Mouse (Mus musculus) liver, adult 2 months (tissue): ENCODE data around the gene Ankrd50. TPM values are rescaled to one million over a fixed set of nuclear protein-coding genes. Genes with fewer than 3 reads are reported as not detected.

Experiments used
- DNase-seq: peaks from one replicate; pipeline ENCODE4 v3.0.0-alpha.2; 2011; ENCODE audit warnings: low read depth, low spot score; ENCODE audit errors: extremely low read depth
- H3K27ac ChIP-seq: fragments of 200-500 bp; replicated peaks from 2 replicates; pipeline ENCODE4 v1.5.1; 2012; ENCODE audit warnings: low read depth, mild to moderate bottlenecking, control low read depth, inconsistent platforms, low read length; ENCODE audit not compliant: insufficient read depth
- H3K27me3 ChIP-seq: fragments of 200-500 bp; 2 replicates; pipeline ENCODE4 v1.6.1; 2012; ENCODE audit warnings: mild to moderate bottlenecking, moderate library complexity, low read length, inconsistent platforms; ENCODE audit not compliant: control insufficient read depth, insufficient read depth
- H3K36me3 ChIP-seq: fragments of 200-500 bp; 2 replicates; pipeline ENCODE4 v1.6.1; 2012; ENCODE audit warnings: low read length, inconsistent platforms; ENCODE audit not compliant: control insufficient read depth, insufficient read depth
- H3K4me1 ChIP-seq: fragments of 200-500 bp; 2 replicates; pipeline ENCODE4 v1.6.1; 2011; ENCODE audit warnings: low read length; ENCODE audit not compliant: control insufficient read depth, insufficient read depth
- H3K4me3 ChIP-seq: fragments of 200-500 bp; 2 replicates; pipeline ENCODE4 v1.5.1; 2011; ENCODE audit warnings: low read depth, mild to moderate bottlenecking, control low read depth, low read length, moderate library complexity; ENCODE audit not compliant: insufficient read depth
- H3K79me2 ChIP-seq: fragments of 200-500 bp; 2 replicates; pipeline ENCODE4 v1.6.1; 2012; ENCODE audit warnings: inconsistent platforms, mild to moderate bottlenecking, low read length, moderate library complexity; ENCODE audit not compliant: control insufficient read depth, insufficient read depth
- H3K9ac ChIP-seq: fragments of 200-500 bp; 2 replicates; pipeline ENCODE4 v1.6.1; 2012; ENCODE audit warnings: low read depth, mild to moderate bottlenecking, control low read depth, inconsistent platforms, low read length
- CTCF ChIP-seq: fragments of 200-500 bp; IDR thresholded peaks from 2 replicates; pipeline ENCODE4 v1.5.1; 2011; ENCODE audit warnings: low read depth, low read length, control low read depth
- POLR2A ChIP-seq: fragments of 200-500 bp; IDR thresholded peaks from 2 replicates; pipeline ENCODE4 v1.6.1; 2011; ENCODE audit warnings: low read length, control low read depth; ENCODE audit not compliant: insufficient read depth; ENCODE audit errors: extremely low read depth
- WGBS: fragments of 180-500 bp; shearing (Covaris S2); methylation state at CpG from one replicate; pipeline ENCODE4 v1.1.7; 2018; 5-methylcytosine and 5-hydroxymethylcytosine counted together
- polyA plus RNA-seq: library from polyadenylated mRNA; depleted of rRNA; stranded (reverse); fragments of >200 nt; gene quantifications from 2 replicates; pipeline ENCODE4 v1.2.3, GENCODE M21; 2012
- total RNA-seq: library from RNA; depleted of rRNA; stranded (reverse); fragments of >200 nt; gene quantifications from 2 replicates; pipeline ENCODE4 v1.2.3, GENCODE M21; 2014

Gene Ankrd50
- total and polyA plus RNA-seq, 2 experiments = 4.8 to 5.4 TPM

DNA sequence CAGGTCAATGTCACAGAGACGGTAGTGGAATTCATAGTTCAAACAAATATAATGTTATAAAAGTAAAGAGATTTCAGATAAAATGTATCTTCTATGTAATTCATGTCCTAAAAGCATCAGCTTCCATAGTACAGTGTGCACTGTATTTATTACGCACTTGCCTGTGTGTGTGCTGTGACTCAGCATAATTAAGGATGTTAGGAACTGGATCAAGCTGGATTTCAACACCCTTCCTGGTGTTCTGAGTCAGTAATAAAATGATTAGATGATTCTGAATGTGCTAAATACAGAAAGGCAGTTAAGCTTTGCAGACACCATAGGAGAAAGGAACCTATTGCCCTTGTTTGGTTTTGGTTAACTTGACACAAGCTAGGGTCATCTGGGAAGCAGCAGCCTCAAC, 21.5 kb downstream of the Ankrd50 start:
- peaks cover 19% of the 10 kb centered on the region for H3K36me3 ChIP-seq
- no peak for DNase-seq
- H3K79me2 ChIP-seq = peaks cover 3% of the 10 kb centered on the region; the same call in 1 of the 2 replicates
- WGBS = 87% methylated on average over 2 of the region's 2 CpGs
- H3K4me1 ChIP-seq = no peaks in the 10 kb centered on the region; the same call in 1 of the 2 replicates
- H3K9ac ChIP-seq = no peak overlapping the region
- H3K27ac ChIP-seq = no peak overlapping the region
- H3K4me3 ChIP-seq = no peak overlapping the region
- no peak for TF ChIP-seq CTCF
- no peak for TF ChIP-seq POLR2A
- no peaks in the 10 kb centered on the region for H3K27me3 ChIP-seq

DNA sequence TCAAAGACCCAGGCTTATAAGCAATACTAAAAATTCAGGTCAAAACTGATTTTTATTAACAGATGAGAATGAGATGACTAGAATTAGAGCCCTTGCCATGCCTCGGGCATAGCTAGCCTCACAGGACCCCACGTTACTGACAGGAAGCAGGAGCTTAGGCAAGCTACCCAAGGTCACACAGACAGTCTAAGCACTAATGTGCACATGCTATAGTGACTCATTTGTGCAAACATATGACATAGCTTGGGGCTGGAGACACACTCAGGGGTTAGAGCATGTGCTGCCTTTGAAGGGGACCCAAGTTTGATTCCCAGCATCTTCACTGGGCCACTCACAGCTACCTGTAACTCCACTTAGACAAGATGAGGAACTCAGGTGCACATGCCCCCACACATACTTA, 22.9 kb downstream of the Ankrd50 start:
- H3K36me3 ChIP-seq = peaks cover 28% of the 10 kb centered on the region
- H3K9ac ChIP-seq = no peak overlapping the region
- no peaks in the 10 kb centered on the region for H3K27me3 ChIP-seq
- 72% methylated on average over 2 of the region's 2 CpGs for WGBS
- no peak overlapping the region for H3K27ac ChIP-seq
- H3K4me3 ChIP-seq = no peak overlapping the region
- no peak for DNase-seq
- no peaks in the 10 kb centered on the region; the same call in 1 of the 2 replicates for H3K79me2 ChIP-seq
- H3K4me1 ChIP-seq = no peaks in the 10 kb centered on the region; the same call in 1 of the 2 replicates
- TF ChIP-seq CTCF = no peak
- no peak for TF ChIP-seq POLR2A

DNA sequence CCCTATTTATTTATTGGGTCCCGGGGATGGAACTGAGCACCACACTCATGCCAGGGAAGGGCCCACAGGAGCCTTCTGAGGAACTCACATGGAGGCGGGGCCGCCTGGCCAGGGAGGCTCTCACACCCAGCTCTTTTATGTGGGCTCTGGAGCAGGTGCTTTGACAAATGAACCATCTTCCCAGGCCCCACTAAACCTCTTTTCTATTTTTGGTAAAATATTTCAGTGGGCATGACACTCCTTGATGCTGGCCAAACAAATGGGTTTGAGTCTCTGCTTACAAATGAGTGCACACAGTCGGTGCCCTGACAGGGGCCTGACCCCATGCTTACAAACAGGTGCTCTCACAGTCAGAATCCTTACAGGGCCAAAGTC, 24.4 kb downstream of the Ankrd50 start:
- H3K36me3 ChIP-seq = peaks cover 40% of the 10 kb centered on the region
- no peaks in the 10 kb centered on the region; the same call in 1 of the 2 replicates for H3K79me2 ChIP-seq
- H3K9ac ChIP-seq = no peak overlapping the region
- WGBS = 83% methylated on average over 4 of the region's 4 CpGs
- H3K4me3 ChIP-seq = no peak overlapping the region
- no peak for DNase-seq
- no peak for TF ChIP-seq POLR2A
- TF ChIP-seq CTCF = no peak
- H3K4me1 ChIP-seq = no peaks in the 10 kb centered on the region; the same call in 1 of the 2 replicates
- H3K27me3 ChIP-seq = no peaks in the 10 kb centered on the region
- H3K27ac ChIP-seq = no peak overlapping the region

DNA sequence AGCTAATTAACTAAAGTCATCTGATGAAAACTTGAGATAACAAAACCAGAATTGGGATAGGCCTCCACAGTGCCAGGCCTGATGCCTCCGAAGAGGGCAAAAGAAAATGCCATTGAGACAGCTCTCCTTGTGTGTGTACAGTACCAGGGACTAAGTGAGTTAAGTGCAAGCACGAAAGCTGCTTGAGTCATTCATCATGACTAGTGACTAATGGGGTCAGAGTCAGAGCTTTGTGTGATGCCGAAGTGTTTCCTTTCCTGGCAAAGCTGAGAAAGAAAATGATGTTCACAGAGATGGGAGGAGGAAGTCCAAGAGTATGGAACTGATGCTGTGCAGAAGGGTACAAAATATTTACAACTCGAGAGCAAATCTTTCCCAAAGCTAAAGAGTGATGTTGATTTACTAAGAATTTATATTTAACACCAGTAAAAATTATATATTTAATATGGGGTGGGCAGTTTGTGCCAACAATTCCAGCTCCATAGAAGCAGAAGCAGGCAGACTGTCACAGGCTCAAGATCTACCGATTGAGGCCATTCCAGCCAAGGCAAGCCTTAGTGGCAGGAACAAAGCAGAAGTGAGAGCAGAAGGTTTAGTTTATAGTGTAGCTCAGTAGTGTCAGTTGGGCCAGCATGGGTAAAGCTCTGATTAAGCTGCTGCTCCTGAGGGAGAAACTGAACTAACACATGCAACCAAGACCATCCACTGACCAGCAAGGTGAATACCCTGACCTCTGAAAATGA, 25.0 kb downstream of the Ankrd50 start:
- Histone ChIP-seq H3K36me3 (peaks cover 42% of the 10 kb centered on the region), H3K4me1 (no peaks in the 10 kb centered on the region; the same call in 1 of the 2 replicates), H3K79me2 (no peaks in the 10 kb centered on the region), H3K9ac (no peak overlapping the region), H3K27ac (no peak overlapping the region), H3K4me3 (no peak overlapping the region), H3K27me3 (no peaks in the 10 kb centered on the region)
- DNase-seq = no peak
- TF ChIP-seq CTCF (no peak), POLR2A (no peak)
- WGBS = 75% methylated on average over 5 of the region's 5 CpGs

DNA sequence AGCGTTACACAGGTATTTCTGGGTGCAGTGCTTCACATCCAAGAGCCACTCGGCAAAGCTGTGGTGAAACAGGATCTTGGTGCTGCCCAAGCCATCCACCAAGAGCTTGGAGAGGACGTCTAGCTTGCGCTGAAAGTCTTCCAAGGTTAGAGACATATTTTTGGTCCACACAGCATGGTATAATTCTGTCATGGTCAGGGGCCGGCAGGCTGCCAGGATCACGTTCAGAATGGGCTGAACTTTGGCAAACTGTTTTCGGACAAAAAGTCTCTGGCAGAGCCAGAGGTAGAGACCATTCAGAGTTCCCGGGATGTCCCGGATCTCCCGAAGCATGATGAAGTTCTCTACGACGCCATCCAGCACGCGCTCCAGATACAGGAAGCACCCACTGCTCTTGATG, 27.6 kb downstream of the Ankrd50 start:
- TF ChIP-seq CTCF (no peak), POLR2A (no peak)
- no peaks in the 10 kb centered on the region for H3K4me1 ChIP-seq
- H3K79me2 ChIP-seq = no peaks in the 10 kb centered on the region
- peaks cover 48% of the 10 kb centered on the region for H3K36me3 ChIP-seq
- H3K4me3 ChIP-seq = no peak overlapping the region
- no peak overlapping the region for H3K27ac ChIP-seq
- no peak overlapping the region for H3K9ac ChIP-seq
- H3K27me3 ChIP-seq = no peaks in the 10 kb centered on the region
- DNase-seq = no peak
- WGBS = 97% methylated on average over 14 of the region's 14 CpGs

DNA sequence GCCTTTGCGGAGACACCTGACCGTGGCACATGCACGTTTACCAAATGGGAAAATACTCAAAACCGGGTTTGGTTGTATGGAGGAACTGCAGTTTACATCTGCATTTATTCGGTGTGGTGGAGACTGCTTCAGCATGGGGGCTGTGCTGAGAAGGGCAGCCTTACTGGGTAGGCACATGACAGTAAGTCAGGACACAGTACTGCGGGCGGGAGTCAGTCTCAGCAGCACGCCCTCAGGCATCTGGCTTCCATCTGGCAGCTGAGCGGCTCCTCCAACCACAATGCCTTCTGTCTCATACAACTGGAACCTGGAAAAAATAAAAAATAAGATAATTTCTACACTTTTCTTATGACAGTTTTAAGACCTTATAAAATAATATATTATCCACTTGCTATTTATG, 32.4 kb downstream of the Ankrd50 start:
- no peaks in the 10 kb centered on the region; the same call in 1 of the 2 replicates for H3K4me1 ChIP-seq
- peaks cover 43% of the 10 kb centered on the region for H3K36me3 ChIP-seq
- no peaks in the 10 kb centered on the region for H3K27me3 ChIP-seq
- DNase-seq = no peak
- H3K9ac ChIP-seq = no peak overlapping the region
- no peaks in the 10 kb centered on the region for H3K79me2 ChIP-seq
- TF ChIP-seq POLR2A (no peak), CTCF (no peak)
- H3K27ac ChIP-seq = no peak overlapping the region
- WGBS = 98% methylated on average over 9 of the region's 9 CpGs
- H3K4me3 ChIP-seq = no peak overlapping the region
